Mouse (Mus musculus) liver, adult (tissue): ENCODE results near the gene Gm20388.

ENCODE experiments used
- GATA4 ChIP-seq: IDR thresholded peaks from 2 replicates; pipeline ENCODE4 v1.6.1; 2014; ENCODE audit warnings: mild to moderate bottlenecking, low read length; ENCODE audit not compliant: insufficient replicate concordance

The Gm20388 gene

GRCm38 (mm10) chr8:120633665-120634271 lies 723.1 kb downstream of the Gm20388 start:
- no peak for TF ChIP-seq GATA4

DNA sequence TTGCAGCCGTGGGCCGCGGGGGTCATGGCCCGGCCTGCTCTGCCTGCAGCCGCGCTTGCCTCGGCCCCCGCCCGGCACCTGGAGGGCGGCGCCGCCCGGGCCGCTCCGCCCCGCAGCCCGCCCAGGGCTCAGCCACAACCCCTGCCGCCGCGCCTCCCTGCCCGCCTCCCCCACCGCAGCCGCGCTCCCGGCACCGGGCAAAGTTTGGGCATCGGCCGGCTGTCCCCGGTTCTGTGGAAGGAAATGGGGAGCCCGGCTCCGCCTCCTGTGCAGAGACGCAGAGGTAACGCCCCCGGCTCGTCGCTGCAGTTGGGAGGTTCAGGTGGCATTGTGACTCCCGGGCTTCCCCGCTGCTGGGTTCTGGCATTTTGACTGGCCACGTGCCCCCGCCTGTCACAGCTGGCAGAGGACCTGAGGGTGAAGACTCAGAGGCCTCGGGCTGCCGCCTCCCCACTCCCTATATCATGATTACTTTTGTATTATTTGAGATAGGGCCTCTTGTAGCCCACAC lies 723.7 kb downstream of the Gm20388 start:
- TF ChIP-seq GATA4, result no peak

DNA sequence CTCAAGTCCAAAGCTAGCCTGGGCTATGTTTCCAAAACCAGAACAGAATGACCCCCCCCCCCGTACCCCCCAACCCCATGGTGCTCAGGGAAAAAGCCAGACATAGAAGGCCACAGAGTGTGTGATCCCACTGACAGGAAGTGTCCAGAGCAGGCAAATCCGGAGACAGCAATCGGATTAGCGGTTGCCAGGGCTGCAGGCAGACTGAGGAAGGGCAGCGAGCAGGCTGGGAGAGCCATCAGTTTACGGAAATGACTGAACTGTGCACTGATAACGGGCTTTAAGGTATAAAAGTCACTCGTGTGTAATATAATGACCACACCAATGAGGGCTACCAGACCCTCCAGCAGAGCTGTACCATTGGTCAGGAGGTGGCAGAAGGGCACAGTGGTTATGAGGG lies 730.6 kb downstream of the Gm20388 start:
- TF ChIP-seq GATA4, result peak; percentile 57; the same call in 1 of the 2 replicates

DNA sequence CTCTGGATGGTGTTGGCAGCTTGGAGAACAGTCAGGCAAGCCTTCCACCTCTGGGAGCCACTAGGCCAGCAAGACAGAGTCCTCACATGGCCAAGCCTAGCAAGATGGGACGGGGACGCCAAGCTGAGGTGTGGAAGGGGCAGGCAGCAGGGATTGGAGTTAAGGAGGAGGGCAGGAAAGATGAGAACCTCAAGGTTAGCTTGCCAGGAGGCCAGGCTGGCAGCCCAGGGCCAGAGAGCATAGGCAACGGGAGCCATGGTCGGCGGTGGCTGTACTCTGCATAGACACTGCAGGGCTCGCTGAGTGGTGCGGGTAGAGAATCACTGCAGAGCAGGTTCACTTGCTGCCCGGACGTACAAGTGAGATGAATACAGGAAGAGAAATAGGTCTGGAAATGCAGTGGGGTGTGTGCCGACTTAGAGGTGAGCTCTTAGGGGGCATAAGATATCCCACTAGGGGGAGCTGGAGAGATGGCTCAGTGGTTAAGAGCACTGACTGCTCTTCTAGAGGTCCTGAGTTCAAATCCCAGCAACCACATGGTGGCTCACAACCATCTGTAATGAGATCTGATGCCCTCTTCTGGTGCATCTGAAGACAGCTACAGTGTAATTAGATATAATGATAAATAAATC lies 731.5 kb downstream of the Gm20388 start:
- no peak for TF ChIP-seq GATA4

GRCm38 (mm10) chr8:120644663-120645062 lies 734.0 kb downstream of the Gm20388 start:
- TF ChIP-seq GATA4, result no peak

DNA sequence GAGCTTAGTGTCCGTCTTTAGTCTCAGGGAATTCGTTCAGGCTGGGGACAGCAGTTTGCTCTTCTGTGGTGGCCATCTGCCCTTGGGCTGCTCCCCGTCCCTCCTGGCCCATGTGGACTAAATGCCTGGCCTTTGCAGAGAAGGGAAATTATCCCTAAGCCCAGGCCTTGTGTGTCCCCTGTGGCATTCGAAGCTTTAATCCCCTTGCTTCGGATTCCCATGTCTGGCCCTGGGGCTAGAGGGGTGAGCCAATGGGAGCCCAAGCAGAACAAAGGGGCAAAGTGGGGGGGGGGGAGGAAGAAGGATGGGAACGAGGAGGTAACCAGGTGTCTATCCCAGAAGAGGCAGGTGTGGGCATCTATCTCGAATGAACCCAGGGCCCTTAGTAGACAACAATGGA lies 736.9 kb downstream of the Gm20388 start, which contains the start of gene 1190005I06Rik:
Gene 1190005I06Rik, minus strand, starts transcription at position 101 of the 400 bp plus-strand sequence.
- TF ChIP-seq GATA4, result no peak

- TF ChIP-seq GATA4, result no peak
Observed at GRCm38 (mm10) chr8:120656322-120657052, 745.8 kb downstream of the Gm20388 start.

DNA sequence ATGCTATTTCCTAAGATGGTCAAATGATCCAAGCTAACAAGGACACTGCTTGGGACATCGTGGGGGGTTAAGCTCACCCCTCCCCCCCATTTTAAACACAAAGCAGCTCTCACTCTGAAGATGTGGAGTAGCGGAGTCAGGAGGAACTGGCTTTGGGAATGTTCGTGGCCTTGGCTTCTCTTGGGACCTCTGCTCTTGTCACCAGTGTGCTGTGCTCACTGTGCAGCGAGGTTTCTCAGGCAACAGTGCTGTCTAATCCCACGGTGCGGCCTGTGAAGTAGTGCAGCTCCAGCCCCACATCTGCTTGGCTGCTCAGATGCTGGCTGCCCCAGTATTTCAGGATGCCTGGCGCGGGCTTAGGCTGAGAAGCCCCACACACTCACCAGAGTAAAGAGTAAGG lies 746.8 kb downstream of the Gm20388 start:
- no peak for TF ChIP-seq GATA4

GRCm38 (mm10) chr8:120664566-120664965 lies 753.9 kb downstream of the Gm20388 start:
- TF ChIP-seq GATA4, result no peak

- no peak for TF ChIP-seq GATA4
Observed at GRCm38 (mm10) chr8:120665726-120666455, 755.2 kb downstream of the Gm20388 start.

DNA sequence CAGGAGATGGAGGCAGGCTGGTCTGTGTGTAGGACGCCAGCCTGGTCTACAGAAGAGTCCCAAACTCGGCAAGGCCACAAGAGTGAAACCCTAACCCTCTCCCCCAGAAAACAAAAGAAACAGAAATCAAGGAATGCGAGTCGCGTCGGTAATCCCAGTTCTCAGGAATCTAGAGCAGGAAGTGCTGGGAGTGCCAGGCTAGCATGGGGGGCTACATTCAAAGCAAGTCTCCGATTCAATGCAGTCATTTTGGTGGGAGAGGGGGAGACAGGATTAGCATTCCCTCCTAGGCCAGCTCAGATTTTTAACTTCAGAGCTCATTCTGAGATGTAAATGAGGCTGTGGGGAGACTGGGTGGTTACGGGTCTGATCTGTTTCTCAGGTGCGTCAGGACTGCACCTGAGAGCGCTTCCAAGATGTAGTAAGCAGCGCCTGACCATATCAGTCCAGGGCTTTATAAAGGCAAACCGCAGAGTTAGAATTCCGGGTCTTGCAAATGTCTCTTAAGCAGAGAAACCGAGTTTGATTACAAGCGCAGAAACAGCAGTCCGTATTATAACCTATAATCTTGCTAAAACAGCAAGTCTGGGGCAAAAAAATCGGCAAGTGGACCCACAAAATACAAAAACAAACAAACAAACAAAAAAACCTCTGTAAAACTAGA lies 756.3 kb downstream of the Gm20388 start:
- TF ChIP-seq GATA4, result no peak

GRCm38 (mm10) chr8:120667561-120668373 lies 757.1 kb downstream of the Gm20388 start, which contains the start of the genes Gm27021 and Cox4i1:
Gene Gm27021 (minus strand): TSS chr8:120668079.
Gene Cox4i1 (plus strand): TSS chr8:120668222.
- no peak for TF ChIP-seq GATA4

GRCm38 (mm10) chr8:120668374-120668905 lies 757.8 kb downstream of the Gm20388 start, which contains the start of gene Emc8:
Gene Emc8 (minus strand): TSS chr8:120668573.
- no peak for TF ChIP-seq GATA4
